Mouse (Mus musculus): Measurements from ENCODE around the gene Acot1.

The Acot1 gene

DNA sequence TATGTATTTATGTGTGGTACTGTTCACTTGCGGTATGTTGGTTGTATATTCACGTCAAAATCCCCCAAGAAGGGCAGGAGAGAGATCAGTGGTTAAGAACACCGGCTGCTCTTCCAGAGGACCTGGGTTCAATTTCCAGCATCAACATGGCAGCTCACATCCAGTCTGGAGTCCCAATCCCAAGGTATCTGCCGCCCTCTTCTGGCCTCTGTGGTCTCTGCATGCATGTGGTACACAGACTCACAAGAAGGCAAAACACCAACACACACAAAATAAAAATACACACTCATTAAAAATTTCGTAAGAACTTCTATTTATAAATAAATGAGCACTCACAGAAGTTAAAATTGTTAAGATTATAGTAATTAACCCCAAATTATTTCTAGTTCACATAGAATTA lies 53.9 kb downstream of the Acot1 start:
- peak in 1 of 2 experiments; percentile 2 for DNase-seq (ENCODE audit: low spot score in 2 of 2)

DNA sequence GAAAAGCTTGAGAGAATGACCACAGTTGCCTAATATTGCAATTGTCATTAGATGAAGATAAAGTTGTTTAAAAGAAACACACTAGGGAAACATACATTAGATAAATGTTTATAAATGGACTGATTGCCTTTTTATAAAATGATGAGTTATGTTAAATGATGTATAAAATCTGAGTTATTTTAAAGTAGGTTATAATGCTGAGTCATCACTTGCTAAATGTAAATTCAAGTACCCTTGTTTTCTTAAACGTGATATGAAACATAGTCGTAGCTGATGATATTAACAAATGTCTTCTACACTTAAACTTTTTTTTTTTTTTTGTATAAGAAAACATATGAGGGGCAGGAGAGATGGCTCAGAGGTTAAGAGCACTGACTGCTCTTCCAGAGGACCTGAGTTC lies 54.5 kb downstream of the Acot1 start:
- DNase-seq (ENCODE audit: low spot score in 2 of 2) = no peak

DNA sequence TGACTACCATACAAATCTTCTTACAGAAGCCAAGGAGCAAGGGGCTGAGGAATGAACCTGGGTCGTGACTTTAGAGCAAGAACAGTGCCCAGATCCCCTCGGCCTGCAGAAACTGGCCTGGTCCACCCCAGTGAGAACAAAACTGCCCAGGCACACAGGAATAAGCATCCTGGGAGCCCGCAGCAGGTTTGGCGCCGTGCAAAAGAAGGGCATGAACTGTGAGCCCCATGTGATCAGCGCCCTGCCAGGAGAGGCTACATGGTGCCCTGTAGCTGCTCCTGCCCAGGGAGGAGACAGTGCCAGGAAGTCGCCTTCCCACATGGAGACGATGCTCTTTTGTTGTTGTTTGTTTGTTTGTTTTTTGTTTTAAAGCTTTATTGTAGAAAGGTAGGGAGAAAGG lies 55.3 kb downstream of the Acot1 start:
- no peak for DNase-seq (ENCODE audit: low spot score in 2 of 2)

DNA sequence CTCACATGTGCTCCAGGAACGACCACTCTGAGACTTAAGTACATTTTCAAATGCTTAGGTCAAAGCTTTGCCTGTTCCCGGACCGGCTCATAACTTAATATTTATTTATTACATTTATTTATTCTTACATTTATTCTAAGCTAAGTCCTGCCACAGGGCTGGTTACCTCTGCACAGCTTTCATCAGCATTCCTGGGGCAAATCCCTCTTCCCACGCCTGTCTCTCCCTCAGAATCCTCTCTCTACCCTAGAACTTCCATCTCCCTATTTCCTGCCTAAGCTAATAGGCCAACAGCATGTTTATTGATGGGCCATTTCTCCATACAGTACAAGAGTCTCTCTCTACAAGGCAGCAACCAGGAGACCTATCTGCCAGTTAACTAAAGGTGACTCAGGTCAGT lies 58.5 kb downstream of the Acot1 start:
- DNase-seq (ENCODE audit: low spot score in 2 of 2) = no peak

Data from urinary bladder, postnatal 36 days (tissue).